Mouse (Mus musculus) forebrain, embryonic 11.5 days (tissue): Measurements from ENCODE around the gene Rrp36. TPM values are rescaled to one million over a fixed set of nuclear protein-coding genes. Genes with fewer than 3 reads are reported as not detected.

Source experiments
- ATAC-seq: fragments of 200-750 bp; cut with Nextera tagmentation; replicated peaks from 2 replicates; pipeline ENCODE4 v1.8.0; 2017; ENCODE audit warnings: moderate TSS enrichment; ENCODE audit not compliant: low FRiP score
- DNase-seq: peaks from one replicate; pipeline ENCODE4 v3.0.0-alpha.2; 2017; ENCODE audit warnings: low spot score
- H3K27ac ChIP-seq: fragments of 300-500 bp; sonication (generic); 2 replicates; pipeline ENCODE4 v1.5.1; 2014; ENCODE audit warnings: low read depth, low read length
- H3K27me3 ChIP-seq: fragments of 300-500 bp; sonication (generic); 2 replicates; pipeline ENCODE4 v1.6.1; 2014; ENCODE audit warnings: mild to moderate bottlenecking, low read length, mixed read lengths; ENCODE audit not compliant: control insufficient read depth, insufficient read depth
- H3K36me3 ChIP-seq: fragments of 300-500 bp; sonication (generic); 2 replicates; pipeline ENCODE4 v1.6.1; 2014; ENCODE audit warnings: mild to moderate bottlenecking, low read length, moderate library complexity, mixed read lengths; ENCODE audit not compliant: control insufficient read depth, insufficient read depth
- H3K4me1 ChIP-seq: fragments of 300-500 bp; sonication (generic); replicated peaks from 2 replicates; pipeline ENCODE4 v1.6.1; 2014; ENCODE audit warnings: low read length, mixed read lengths; ENCODE audit not compliant: control insufficient read depth, insufficient read depth
- H3K4me2 ChIP-seq: fragments of 300-500 bp; sonication (generic); 2 replicates; pipeline ENCODE4 v1.6.1; 2014; ENCODE audit warnings: low read depth, mild to moderate bottlenecking, low read length, moderate library complexity, mixed read lengths; ENCODE audit not compliant: severe bottlenecking
- H3K4me3 ChIP-seq: fragments of 300-500 bp; sonication (generic); 2 replicates; pipeline ENCODE4 v1.5.1; 2014; ENCODE audit warnings: low read depth, low read length
- H3K9ac ChIP-seq: fragments of 300-500 bp; sonication (generic); 2 replicates; pipeline ENCODE4 v1.6.1; 2014; ENCODE audit warnings: low read length
- H3K9me3 ChIP-seq: fragments of 300-500 bp; sonication (generic); 2 replicates; pipeline ENCODE4 v1.6.1; 2016; ENCODE audit warnings: low read length, mixed read lengths; ENCODE audit not compliant: control insufficient read depth
- WGBS: fragments of 180-500 bp; shearing (Covaris S2); extraction: QIAGEN DNeasy Blood & Tissue Kit; methylation state at CpG from one replicate; pipeline ENCODE4 v1.1.7; 2014; 5-methylcytosine and 5-hydroxymethylcytosine counted together
- polyA plus RNA-seq: library from polyadenylated mRNA; unstranded; fragments of >200 nt; fragmentation: Nextera tagmentation; extraction: Ambion mirVana; gene quantifications from 2 replicates; pipeline ENCODE4 v1.2.1, GENCODE M21; 2014

Rrp36 gene
- polyA plus RNA-seq, 1 experiment from 2014 or later: 64.1 TPM

DNA sequence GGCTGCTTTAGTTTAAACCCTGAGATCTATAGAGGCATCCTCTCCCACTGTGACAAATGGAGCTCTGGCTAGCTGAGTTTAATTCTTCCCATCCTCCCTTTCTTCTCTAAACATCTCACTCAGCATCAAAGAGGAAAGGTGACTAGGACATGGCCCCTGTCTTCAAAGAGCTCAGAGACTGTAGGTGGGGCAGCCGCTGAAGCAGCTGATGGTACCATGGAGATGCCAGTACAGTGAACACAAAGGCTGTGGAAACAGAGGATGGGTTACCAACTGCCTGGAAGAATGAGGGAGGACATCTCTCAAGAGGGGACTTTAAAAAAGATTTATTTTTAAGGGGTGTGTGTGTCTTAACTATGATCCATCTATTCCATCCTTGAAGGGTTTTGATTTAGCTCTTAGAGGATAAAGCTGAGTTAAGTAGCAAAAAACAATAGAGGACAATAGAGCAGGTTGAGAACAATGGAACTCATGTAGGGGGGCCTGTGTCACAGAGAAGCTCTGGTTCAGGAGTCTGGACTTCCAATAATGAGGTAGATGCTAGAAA lies 20.4 kb upstream of the Rrp36 start:
- Histone ChIP-seq H3K9ac (no peak overlapping the region), H3K36me3 (no peaks in the 10 kb centered on the region; the same call in 1 of the 2 replicates), H3K4me3 (no peak overlapping the region), H3K27me3 (no peaks in the 10 kb centered on the region), H3K27ac (no peak overlapping the region), H3K4me2 (no peak overlapping the region), H3K9me3 (no peaks in the 10 kb centered on the region), H3K4me1 (no peaks in the 10 kb centered on the region)
- no peak for ATAC-seq
- 86% methylated on average over 1 of the region's 1 CpGs for WGBS
- no peak for DNase-seq

DNA sequence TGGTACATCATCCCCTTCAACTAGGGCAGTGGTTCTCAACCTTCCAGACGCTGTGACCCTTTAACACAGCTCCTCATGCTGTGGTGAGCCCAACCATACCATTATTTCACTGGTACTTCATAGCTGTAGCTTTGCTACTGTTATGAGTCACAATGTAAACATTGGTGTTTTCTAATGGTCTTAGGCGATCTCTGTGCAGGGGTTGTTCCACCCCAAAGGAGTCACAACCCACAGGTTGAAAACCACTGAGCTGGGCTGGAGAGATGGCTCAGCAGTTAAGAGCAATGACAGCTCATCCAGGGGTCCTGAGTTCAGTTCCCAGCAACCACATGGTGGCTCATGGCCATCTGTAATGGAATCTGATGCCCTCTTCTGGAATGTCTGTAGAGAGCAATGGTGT lies 17.2 kb upstream of the Rrp36 start:
- H3K9ac ChIP-seq: no peak overlapping the region
- H3K36me3 ChIP-seq: no peaks in the 10 kb centered on the region; the same call in 1 of the 2 replicates
- no peak for ATAC-seq

DNA sequence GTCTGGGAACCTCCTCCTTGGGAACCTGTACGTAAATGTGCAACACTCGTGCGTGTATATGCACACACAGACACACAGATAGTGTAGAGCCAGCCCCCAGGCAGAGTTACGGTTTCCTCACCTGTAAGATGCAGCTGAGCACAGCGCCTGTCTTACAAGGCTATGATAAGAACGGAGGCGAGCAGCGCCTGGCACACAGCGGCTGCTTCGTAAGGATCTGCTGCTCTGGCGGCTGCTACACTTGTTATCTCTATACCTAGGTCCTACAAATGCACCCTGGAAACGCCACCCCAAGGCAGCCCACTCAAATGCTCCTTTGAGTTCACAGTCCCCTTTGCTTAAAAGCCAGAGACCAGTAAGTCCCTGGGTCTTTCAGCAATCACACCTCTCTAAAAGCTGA lies 16.5 kb upstream of the Rrp36 start:
- Histone ChIP-seq H3K4me1 (no peaks in the 10 kb centered on the region), H3K9me3 (no peaks in the 10 kb centered on the region), H3K4me2 (no peak overlapping the region), H3K9ac (no peak overlapping the region), H3K36me3 (no peaks in the 10 kb centered on the region; the same call in 1 of the 2 replicates), H3K4me3 (no peak overlapping the region), H3K27ac (no peak overlapping the region), H3K27me3 (no peaks in the 10 kb centered on the region)
- 91% methylated on average over 12 of the region's 12 CpGs for WGBS
- no peak for DNase-seq
- no peak for ATAC-seq

More for the DNA sequence above, 17.2 kb upstream of the Rrp36 start:
- H3K4me2 ChIP-seq: no peak overlapping the region
- H3K4me1 ChIP-seq: no peaks in the 10 kb centered on the region
- WGBS: 87% methylated on average over 2 of the region's 2 CpGs
- no peak for DNase-seq
- no peaks in the 10 kb centered on the region for H3K27me3 ChIP-seq
- H3K27ac ChIP-seq: no peak overlapping the region
- H3K9me3 ChIP-seq: no peaks in the 10 kb centered on the region
- H3K4me3 ChIP-seq: no peak overlapping the region

DNA sequence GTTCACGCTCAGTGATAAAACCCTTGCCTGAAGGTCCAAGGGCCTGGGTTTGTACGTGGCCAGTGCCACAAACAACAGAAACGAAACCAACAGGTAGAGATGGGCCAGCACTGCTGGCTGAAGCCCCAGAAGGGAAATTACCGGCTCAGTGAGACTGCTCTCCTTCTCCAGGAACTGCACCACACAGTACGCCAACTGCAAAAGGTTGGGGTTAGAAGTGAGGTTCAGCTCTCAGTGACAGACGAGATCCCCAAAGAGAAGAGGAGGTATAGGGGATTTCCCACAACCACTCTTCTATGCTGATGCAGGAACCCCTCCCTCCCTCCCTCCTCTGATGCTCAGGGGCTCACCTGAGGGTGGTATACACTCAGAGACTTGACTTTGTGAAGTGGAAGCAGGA lies 11.8 kb upstream of the Rrp36 start:
- Histone ChIP-seq H3K27ac (no peak overlapping the region), H3K4me1 (peaks cover 5% of the 10 kb centered on the region; the same call in 1 of the 2 replicates), H3K4me3 (no peak overlapping the region), H3K36me3 (peaks cover 12% of the 10 kb centered on the region; the same call in 1 of the 2 replicates), H3K9ac (no peak overlapping the region), H3K4me2 (no peak overlapping the region), H3K9me3 (no peaks in the 10 kb centered on the region), H3K27me3 (no peaks in the 10 kb centered on the region)
- DNase-seq (no peak), ATAC-seq (no peak)
- 90% methylated on average over 6 of the region's 6 CpGs for WGBS

DNA sequence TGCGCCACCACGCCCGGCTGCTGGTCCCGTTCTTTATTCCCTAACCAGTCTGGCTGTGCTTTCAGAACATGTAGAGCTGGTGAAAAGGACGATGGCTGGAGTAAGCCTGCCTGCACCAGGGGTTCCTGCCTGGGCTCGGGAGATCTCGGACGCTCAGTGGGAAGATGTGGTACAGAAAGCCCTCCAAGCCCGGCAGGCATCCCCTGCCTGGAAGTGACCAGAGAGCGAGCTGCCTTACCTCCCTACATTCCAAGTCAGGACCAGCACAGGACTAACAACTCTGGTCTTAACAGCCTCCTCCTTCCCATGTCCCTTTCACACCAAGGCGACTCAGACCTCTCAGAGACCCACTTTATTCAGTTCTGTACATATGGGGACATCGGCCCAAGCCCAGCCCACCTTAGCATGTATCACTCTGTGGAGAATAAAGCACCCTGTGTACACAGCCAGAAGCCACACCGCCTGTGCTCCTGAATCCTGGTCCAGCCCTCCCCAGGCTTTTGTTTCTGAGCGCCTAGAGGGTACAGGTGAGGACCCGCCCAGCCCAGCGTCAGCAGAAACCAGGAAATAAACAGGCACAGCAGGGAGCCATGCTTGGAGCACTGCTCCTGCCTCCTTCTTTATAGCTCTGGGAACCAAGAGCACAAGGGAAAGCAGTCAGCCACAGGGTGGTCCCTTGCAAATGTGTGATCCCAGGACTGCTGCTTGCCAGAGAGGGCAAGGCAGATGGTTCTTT lies 8.7 kb upstream of the Rrp36 start:
- WGBS: 83% methylated on average over 16 of the region's 16 CpGs
- Histone ChIP-seq H3K9ac (no peak overlapping the region), H3K36me3 (peaks cover 12% of the 10 kb centered on the region; the same call in 1 of the 2 replicates), H3K9me3 (no peaks in the 10 kb centered on the region), H3K4me1 (peaks cover 8% of the 10 kb centered on the region; the same call in 1 of the 2 replicates), H3K27me3 (no peaks in the 10 kb centered on the region), H3K4me3 (no peak overlapping the region), H3K27ac (no peak overlapping the region), H3K4me2 (no peak overlapping the region)
- ATAC-seq: no peak
- DNase-seq: no peak

DNA sequence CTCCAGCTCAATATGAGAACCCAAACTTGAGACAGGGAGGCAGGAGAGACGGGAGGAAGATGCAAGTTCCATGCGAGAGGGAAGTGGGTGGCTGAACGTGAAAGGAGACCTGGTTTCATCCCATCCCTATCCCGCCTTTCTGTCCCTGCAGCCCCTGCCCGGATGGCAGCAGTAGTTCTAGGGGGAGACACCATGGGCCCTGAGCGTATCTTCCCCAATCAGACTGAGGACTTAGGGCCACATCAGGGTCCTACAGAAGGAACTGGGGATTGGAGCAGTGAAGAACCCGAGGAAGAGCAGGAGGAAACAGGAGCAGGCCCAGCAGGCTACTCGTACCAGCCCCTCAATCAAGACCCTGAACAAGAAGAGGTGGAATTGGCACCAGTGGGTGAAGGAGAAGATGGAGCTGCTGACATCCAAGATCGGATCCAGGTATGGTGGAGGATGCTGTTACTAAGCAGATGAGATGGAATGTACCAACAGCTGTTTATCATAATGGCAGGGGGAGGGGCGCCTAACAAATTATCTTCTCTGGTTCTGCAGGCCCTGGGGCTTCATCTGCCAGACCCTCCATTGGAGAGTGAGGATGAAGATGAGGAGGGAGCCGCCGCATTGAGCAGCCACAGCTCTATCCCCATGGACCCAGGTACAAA lies 7.4 kb upstream of the Rrp36 start:
- DNase-seq (no peak), ATAC-seq (no peak)
- H3K27me3 ChIP-seq: no peaks in the 10 kb centered on the region
- WGBS: 29% methylated on average over 12 of the region's 12 CpGs
- H3K9me3 ChIP-seq: no peaks in the 10 kb centered on the region
- peak overlapping the region; percentile 66 for H3K4me2 ChIP-seq
- H3K4me1 ChIP-seq: peaks cover 8% of the 10 kb centered on the region; the same call in 1 of the 2 replicates
- peak overlapping the region; percentile 55 for H3K9ac ChIP-seq
- H3K27ac ChIP-seq: 0 out of 2 replicates have a peak overlapping the region, but pooled peaks have one; percentile 1
- H3K36me3 ChIP-seq: peaks cover 12% of the 10 kb centered on the region; the same call in 1 of the 2 replicates
- peak overlapping the region; percentile 84 for H3K4me3 ChIP-seq

DNA sequence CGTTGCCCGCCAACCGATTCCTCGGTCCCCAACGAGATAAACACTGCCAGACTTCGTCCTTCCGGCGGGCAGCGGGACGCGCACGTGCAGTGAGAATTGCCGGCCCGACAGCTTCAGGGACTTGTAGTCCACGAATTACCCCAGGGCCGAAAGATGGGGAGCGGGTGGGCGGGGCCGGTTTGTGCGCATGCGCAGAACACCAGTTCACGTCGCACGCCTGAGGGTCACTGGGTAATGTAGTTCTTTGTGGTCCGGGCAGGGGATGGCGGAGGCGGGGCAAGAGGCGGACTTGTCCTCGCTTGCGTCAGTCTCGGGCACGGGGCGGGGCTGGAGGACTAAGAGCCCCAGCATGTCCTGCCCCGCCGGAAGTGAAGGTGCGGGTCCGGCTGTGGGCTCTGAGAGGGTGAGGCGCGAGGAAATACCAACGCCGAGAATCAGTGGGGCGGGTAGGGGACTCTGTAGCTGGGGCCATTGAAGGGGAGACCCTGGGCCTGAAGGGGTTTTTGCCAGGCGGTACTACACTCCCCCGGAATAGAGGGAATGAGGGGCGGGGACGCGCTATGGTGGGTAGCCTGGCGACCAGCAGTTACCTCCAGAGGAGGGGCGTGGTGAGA lies 6.7 kb upstream of the Rrp36 start, which contains the start of gene Klhdc3:
Gene Klhdc3 (minus strand): TSS at position 155 of the 614 bp plus-strand sequence.
- H3K4me1 ChIP-seq: peaks cover 8% of the 10 kb centered on the region; the same call in 1 of the 2 replicates
- H3K27ac ChIP-seq: peak within 1 kb of the TSS; percentile 82
- H3K27me3 ChIP-seq: no peaks in the 10 kb centered on the region
- H3K9me3 ChIP-seq: no peaks in the 10 kb centered on the region
- H3K36me3 ChIP-seq: peaks cover 15% of the 10 kb centered on the region
- peak within 1 kb of the TSS; percentile 84 for H3K4me3 ChIP-seq
- DNase-seq: peak; percentile 100
- ATAC-seq: peak; percentile 97
- under 1% methylated on average over 48 of the region's 49 CpGs for WGBS
- H3K4me2 ChIP-seq: peak within 1 kb of the TSS; percentile 66
- H3K9ac ChIP-seq: peak within 1 kb of the TSS; percentile 64
